Mouse (Mus musculus): ENCODE results near the gene Klhl3. TPM values are rescaled to one million over a fixed set of nuclear protein-coding genes. Genes with fewer than 3 reads are reported as not detected.

Gene Klhl3
- polyA plus RNA-seq, 1 experiment from 2014 or later = 10.7 TPM

GRCm38 (mm10) chr13:58073254-58073882 is 40.0 kb downstream of the Klhl3 start:
- DNase-seq (ENCODE audit: low spot score) = no peak
- Histone ChIP-seq H3K9ac (ENCODE audit: low read depth, low read length) (no peak overlapping the region), H3K27ac (peak overlapping the region; percentile 4; the same call in 1 of the 2 replicates), H3K4me3 (replicated peaks; ENCODE audit: low read depth, low read length) (no peak overlapping the region), H3K36me3 (ENCODE audit: insufficient read depth, low read length) (no peaks in the 10 kb centered on the region), H3K4me1 (replicated peaks; ENCODE audit: insufficient read depth, low read length) (0 out of 2 replicates have a peak, but pooled peaks cover 2% of the 10 kb centered on the region), H3K4me2 (ENCODE audit: low read length) (no peak overlapping the region), H3K9me3 (replicated peaks; ENCODE audit: low read length) (no peaks in the 10 kb centered on the region), H3K27me3 (ENCODE audit: insufficient read depth, low read length) (no peaks in the 10 kb centered on the region)
- TF ChIP-seq CTCF (IDR thresholded peaks at IDR 0.05; ENCODE audit: low read depth) = no peak
- no peak for ATAC-seq (replicated peaks; ENCODE audit: low FRiP score, low read depth)
- WGBS = 70% methylated on average over 12 of the region's 12 CpGs

- ATAC-seq (replicated peaks; ENCODE audit: low FRiP score, low read depth) (no peak), DNase-seq (ENCODE audit: low spot score) (no peak)
- no peak for TF ChIP-seq CTCF (IDR thresholded peaks at IDR 0.05; ENCODE audit: low read depth)
- Histone ChIP-seq H3K9ac (ENCODE audit: low read depth, low read length) (no peak overlapping the region), H3K4me2 (ENCODE audit: low read length) (no peak overlapping the region), H3K4me1 (replicated peaks; ENCODE audit: insufficient read depth, low read length) (peaks cover 17% of the 10 kb centered on the region), H3K9me3 (replicated peaks; ENCODE audit: low read length) (no peaks in the 10 kb centered on the region), H3K36me3 (ENCODE audit: insufficient read depth, low read length) (no peaks in the 10 kb centered on the region), H3K4me3 (replicated peaks; ENCODE audit: low read depth, low read length) (no peak overlapping the region), H3K27ac (0 out of 2 replicates have a peak overlapping the region, but pooled peaks have one; percentile 5), H3K27me3 (ENCODE audit: insufficient read depth, low read length) (no peaks in the 10 kb centered on the region)
- WGBS = 89% methylated on average over 21 of the region's 21 CpGs
These were observed 42.2 kb downstream of the Klhl3 start for GRCm38 (mm10) chr13:58071209-58071608.

GRCm38 (mm10) chr13:58070504-58070903 is 42.9 kb downstream of the Klhl3 start:
- no peak for ATAC-seq (replicated peaks; ENCODE audit: low FRiP score, low read depth)
- Histone ChIP-seq H3K4me1 (replicated peaks; ENCODE audit: insufficient read depth, low read length) (peaks cover 24% of the 10 kb centered on the region), H3K4me2 (ENCODE audit: low read length) (no peak overlapping the region), H3K36me3 (ENCODE audit: insufficient read depth, low read length) (no peaks in the 10 kb centered on the region), H3K27ac (no peak overlapping the region), H3K9me3 (replicated peaks; ENCODE audit: low read length) (no peaks in the 10 kb centered on the region), H3K9ac (ENCODE audit: low read depth, low read length) (no peak overlapping the region), H3K4me3 (replicated peaks; ENCODE audit: low read depth, low read length) (no peak overlapping the region), H3K27me3 (ENCODE audit: insufficient read depth, low read length) (no peaks in the 10 kb centered on the region)
- no peak for DNase-seq (ENCODE audit: low spot score)
- WGBS = 85% methylated on average over 12 of the region's 12 CpGs
- TF ChIP-seq CTCF (IDR thresholded peaks at IDR 0.05; ENCODE audit: low read depth) = no peak

- no peak overlapping the region for H3K9ac ChIP-seq (ENCODE audit: low read depth, low read length)
- H3K27me3 ChIP-seq (ENCODE audit: insufficient read depth, low read length) = no peaks in the 10 kb centered on the region
- WGBS = 87% methylated on average over 15 of the region's 15 CpGs
- no peaks in the 10 kb centered on the region for H3K9me3 ChIP-seq (replicated peaks; ENCODE audit: low read length)
- H3K36me3 ChIP-seq (ENCODE audit: insufficient read depth, low read length) = no peaks in the 10 kb centered on the region
- TF ChIP-seq CTCF (IDR thresholded peaks at IDR 0.05; ENCODE audit: low read depth) = no peak
- H3K4me1 ChIP-seq (replicated peaks; ENCODE audit: insufficient read depth, low read length) = peaks cover 35% of the 10 kb centered on the region
- ATAC-seq (replicated peaks; ENCODE audit: low FRiP score, low read depth) (no peak), DNase-seq (ENCODE audit: low spot score) (no peak)
- H3K4me2 ChIP-seq (ENCODE audit: low read length) = no peak overlapping the region
- H3K27ac ChIP-seq = peak overlapping the region; percentile 96; the same call in 1 of the 2 replicates
- H3K4me3 ChIP-seq (replicated peaks; ENCODE audit: low read depth, low read length) = no peak overlapping the region
These were observed 44.8 kb downstream of the Klhl3 start for GRCm38 (mm10) chr13:58068421-58069209.

GRCm38 (mm10) chr13:58067540-58068103 is 45.8 kb downstream of the Klhl3 start:
- TF ChIP-seq CTCF (IDR thresholded peaks at IDR 0.05; ENCODE audit: low read depth) = peak; percentile 64
- no peak overlapping the region for H3K4me3 ChIP-seq (replicated peaks; ENCODE audit: low read depth, low read length)
- ATAC-seq (replicated peaks; ENCODE audit: low FRiP score, low read depth) (peak; percentile 89), DNase-seq (ENCODE audit: low spot score) (peak; percentile 87)
- H3K4me2 ChIP-seq (ENCODE audit: low read length) = peak overlapping the region; percentile 36
- WGBS = 16% methylated on average over 17 of the region's 17 CpGs
- H3K4me1 ChIP-seq (replicated peaks; ENCODE audit: insufficient read depth, low read length) = peaks cover 35% of the 10 kb centered on the region
- H3K9me3 ChIP-seq (replicated peaks; ENCODE audit: low read length) = no peaks in the 10 kb centered on the region
- no peaks in the 10 kb centered on the region for H3K27me3 ChIP-seq (ENCODE audit: insufficient read depth, low read length)
- peak overlapping the region; percentile 96 for H3K27ac ChIP-seq
- 0 out of 2 replicates have a peak, but pooled peaks cover 5% of the 10 kb centered on the region for H3K36me3 ChIP-seq (ENCODE audit: insufficient read depth, low read length)
- H3K9ac ChIP-seq (ENCODE audit: low read depth, low read length) = no peak overlapping the region; the same call in 1 of the 2 replicates
